Mouse (Mus musculus) liver, embryonic 14.5 days (tissue): ENCODE measurements at regions not wholly inside any gene's neighbourhood (a gene's known extent, or its start where the extent isn't known, plus 50 kb on each side); places are given as distances from the start of the nearest gene placed in this dataset.
"Not testable (repeated sequence)": the region's sequence is repeated elsewhere in the genome, so short reads cannot be mapped to it uniquely, and the experiment has no call there.

Experiments
- CTCF ChIP-seq: IDR thresholded peaks from 2 replicates; pipeline ENCODE4 v1.5.1; 2016; ENCODE audit warnings: antibody characterized with exemption, low read depth, control low read depth
- EP300 ChIP-seq: IDR thresholded peaks from 2 replicates; pipeline ENCODE4 v1.6.1; 2016; ENCODE audit warnings: antibody characterized with exemption, low read depth

DNA sequence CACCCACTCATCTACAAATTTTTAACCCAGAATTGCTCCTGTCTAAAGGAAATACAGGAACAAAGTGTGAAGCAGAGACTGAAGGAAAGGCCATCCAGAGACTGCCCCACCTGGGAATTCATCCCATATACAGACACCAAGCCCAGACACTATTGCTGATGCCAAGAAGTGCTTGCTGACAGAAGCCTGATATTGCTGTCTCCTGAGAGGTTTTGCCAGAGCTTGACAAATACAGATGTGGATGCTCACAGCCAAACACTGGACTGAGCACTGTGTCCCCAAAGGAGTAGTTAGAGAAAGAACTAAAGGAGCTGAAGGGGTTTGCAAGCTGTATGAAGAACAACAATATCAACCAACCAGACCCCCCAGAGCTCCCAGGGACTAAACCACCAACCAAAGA lies 399.3 kb downstream of the Pid1 start:
- not testable (repeated sequence) for TF ChIP-seq CTCF, EP300
